Mouse (Mus musculus) cortical plate, adult 2 months (tissue): ENCODE results near the gene Creg1. TPM values are rescaled to one million over a fixed set of nuclear protein-coding genes. Genes with fewer than 3 reads are reported as not detected.

Source experiments
- H3K27ac ChIP-seq: fragments of 200-500 bp; 2 replicates; pipeline ENCODE4 v1.5.1; 2012; ENCODE audit warnings: low read length, control low read depth, inconsistent platforms; ENCODE audit not compliant: insufficient read depth
- H3K4me1 ChIP-seq: fragments of 200-500 bp; 2 replicates; pipeline ENCODE4 v1.6.1; 2011; ENCODE audit warnings: low read length; ENCODE audit not compliant: control insufficient read depth, insufficient read depth
- H3K4me3 ChIP-seq: fragments of 200-500 bp; 2 replicates; pipeline ENCODE4 v1.5.1; 2011; ENCODE audit warnings: mild to moderate bottlenecking, low read length, control low read depth; ENCODE audit not compliant: insufficient read depth
- CTCF ChIP-seq: fragments of 200-500 bp; IDR thresholded peaks from 2 replicates; pipeline ENCODE4 v1.5.1; 2011; ENCODE audit warnings: mild to moderate bottlenecking, control low read depth, low read length; ENCODE audit not compliant: insufficient read depth; ENCODE audit errors: extremely low read depth
- POLR2A ChIP-seq: fragments of 200-500 bp; IDR thresholded peaks from 2 replicates; pipeline ENCODE4 v1.6.1; 2011; ENCODE audit warnings: mild to moderate bottlenecking, low read length, control low read depth; ENCODE audit not compliant: insufficient read depth; ENCODE audit errors: extremely low read depth
- polyA plus RNA-seq: library from polyadenylated mRNA; depleted of rRNA; stranded (reverse); fragments of >200 nt; gene quantifications from 2 replicates; pipeline ENCODE4 v1.2.3, GENCODE M21; 2012; rRNA removed

Creg1 gene
- 31.8 and 35.0 TPM in 2 replicates for polyA plus RNA-seq

DNA sequence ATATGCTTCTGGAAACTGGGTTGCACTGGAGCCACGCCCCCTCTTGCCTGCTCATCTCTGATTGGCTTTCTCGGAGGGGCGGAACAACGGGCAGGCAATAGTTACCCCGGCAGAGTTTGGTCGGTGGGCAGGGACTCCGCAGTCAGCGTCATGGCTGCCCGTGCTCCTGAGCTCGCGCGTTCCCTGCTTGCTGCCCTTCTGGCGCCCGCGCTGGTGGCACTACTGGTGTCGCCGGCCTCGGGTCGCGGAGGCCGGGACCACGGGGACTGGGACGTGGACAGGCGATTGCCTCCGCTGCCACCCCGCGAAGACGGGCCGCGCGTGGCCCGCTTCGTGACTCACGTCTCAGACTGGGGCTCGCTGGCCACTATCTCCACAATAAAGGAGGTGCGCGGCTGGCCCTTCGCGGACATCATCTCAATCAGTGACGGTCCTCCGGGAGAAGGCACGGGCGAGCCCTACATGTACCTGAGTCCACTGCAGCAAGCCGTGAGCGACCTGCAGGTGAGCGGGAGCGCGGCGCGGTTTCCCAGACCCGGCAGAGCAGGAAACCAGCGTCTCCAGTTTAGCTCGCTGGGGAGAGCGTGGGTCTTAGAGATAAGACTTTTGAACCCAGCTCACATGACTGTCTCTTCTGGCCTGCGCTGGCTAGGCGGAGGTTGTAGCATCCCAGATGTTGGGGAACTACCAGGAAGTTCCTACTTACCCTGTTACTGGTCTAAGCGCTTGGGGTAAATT, at the start of gene Creg1:
TSS of gene Creg1 (plus strand) at position 112 of the 738 bp plus-strand sequence.
- H3K4me3 ChIP-seq, result peak within 1 kb of the TSS; percentile 78
- peaks cover 3% of the 10 kb centered on the region; the same call in 1 of the 2 replicates for H3K4me1 ChIP-seq
- TF ChIP-seq CTCF, result no peak
- TF ChIP-seq POLR2A, result peak; percentile 98
- no peak within 1 kb of the TSS for H3K27ac ChIP-seq

DNA sequence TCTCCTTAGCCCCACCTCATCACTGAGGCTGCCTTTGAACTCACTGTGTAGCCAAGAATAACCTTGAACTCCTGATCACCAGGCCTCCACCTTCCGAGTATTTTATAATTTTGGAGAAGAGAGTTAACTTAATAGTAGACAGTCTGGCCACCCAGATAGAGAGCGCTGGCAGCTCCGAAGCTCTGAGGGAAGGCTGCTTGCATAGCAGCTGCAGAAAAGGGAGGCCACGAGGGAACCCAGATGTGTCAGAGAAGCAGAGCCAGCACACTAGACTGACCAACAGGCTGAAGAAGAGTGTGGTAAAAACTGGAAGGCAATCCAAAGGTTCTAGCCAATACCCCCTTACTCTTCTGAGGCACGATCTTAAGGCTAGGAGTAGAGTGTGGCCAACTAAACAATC, 49.7 kb upstream of the Creg1 start:
- no peak overlapping the region for H3K27ac ChIP-seq
- TF ChIP-seq CTCF, result no peak
- no peak for TF ChIP-seq POLR2A
- H3K4me1 ChIP-seq, result no peaks in the 10 kb centered on the region
- H3K4me3 ChIP-seq, result no peak overlapping the region

DNA sequence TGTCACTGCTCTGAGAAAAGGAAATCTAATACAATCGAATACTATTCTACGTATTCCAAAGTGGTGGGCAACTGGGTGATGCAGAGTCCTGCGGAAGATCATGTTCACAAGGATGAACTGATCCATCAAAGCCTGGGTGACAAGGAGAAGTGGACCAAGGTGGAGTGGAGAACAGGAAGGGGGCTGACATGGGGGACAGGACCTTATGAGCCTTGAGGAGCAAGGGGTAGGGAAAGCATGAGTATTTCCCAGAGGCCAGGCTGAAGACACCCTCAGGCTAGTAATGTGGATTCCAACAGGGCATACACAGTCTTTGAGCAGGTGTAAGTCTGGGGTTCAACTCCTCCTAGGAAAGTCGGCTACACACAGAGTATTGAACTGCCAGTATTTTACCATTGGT, 47.1 kb upstream of the Creg1 start:
- no peak overlapping the region for H3K27ac ChIP-seq
- no peak overlapping the region for H3K4me3 ChIP-seq
- H3K4me1 ChIP-seq, result no peaks in the 10 kb centered on the region
- TF ChIP-seq CTCF (no peak), POLR2A (no peak)

DNA sequence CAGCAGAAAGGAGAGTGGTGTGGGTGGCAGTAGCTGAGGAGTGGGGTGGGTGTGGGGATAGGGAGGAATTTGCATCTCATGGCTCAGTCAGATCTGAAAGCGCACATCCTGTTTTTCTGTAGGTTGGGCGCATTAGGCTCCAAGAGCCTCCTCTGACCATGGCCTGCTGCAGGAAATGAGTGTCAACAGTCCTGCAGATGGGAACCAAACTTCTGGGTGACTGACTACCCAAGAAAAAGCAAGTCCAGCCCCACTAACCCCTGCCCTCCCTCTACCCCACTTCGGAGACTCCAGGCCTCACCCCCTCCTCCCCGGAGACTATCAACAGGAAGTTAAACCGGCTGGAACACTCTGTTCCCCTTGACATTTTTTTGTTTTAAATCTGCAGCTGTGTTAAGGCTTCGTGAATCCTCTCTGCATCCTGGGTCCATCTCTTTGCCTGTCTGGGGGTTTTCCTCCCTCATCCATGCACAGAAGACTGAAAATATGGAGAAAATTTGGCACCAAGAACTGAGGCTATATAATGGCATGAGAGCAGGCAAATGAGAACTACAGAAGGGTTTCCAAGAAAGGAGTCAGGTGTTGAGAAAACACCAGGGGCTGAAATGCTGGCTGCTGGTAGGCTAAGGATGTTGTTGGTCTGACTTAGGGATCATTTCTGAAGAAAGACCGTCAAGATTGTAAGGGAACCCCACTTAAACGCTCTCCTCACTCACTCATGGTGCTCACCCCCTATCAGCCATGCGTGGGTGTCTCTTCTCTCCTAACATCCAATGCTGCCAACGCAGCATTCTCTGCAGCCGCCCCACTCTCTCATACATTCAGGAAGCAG, 45.6 kb upstream of the Creg1 start:
- Histone ChIP-seq H3K27ac (peak overlapping the region; percentile 69; the same call in 1 of the 2 replicates), H3K4me1 (no peaks in the 10 kb centered on the region), H3K4me3 (no peak overlapping the region)
- no peak for TF ChIP-seq CTCF
- TF ChIP-seq POLR2A, result no peak

DNA sequence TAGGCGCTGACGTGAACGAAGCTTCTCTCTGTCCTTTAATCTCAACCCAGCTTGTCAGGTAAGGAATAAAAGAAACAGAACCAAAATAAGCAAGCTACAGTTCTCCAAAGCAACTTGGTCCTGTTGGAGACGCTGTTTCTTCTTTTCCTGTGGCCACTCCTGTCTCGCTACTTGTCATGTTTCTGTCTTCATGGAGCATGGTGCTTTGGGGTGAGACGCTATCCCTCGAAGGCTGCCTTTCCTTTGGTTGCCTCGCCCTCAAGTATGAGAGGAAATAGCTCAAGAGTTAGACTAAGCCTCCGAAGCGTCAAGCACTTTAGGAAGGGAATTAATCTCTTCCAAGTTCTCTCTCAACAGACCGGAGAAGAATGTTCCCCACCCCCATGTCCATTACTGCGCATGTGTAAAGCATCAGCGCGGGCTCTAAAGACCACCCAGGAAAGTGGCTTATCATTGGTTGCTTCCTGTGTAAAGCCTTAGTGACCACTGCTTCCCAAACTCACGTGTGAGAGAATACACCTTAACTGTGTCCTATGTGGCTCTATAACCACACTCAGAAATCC, 44.9 kb upstream of the Creg1 start:
- H3K4me1 ChIP-seq, result no peaks in the 10 kb centered on the region

DNA sequence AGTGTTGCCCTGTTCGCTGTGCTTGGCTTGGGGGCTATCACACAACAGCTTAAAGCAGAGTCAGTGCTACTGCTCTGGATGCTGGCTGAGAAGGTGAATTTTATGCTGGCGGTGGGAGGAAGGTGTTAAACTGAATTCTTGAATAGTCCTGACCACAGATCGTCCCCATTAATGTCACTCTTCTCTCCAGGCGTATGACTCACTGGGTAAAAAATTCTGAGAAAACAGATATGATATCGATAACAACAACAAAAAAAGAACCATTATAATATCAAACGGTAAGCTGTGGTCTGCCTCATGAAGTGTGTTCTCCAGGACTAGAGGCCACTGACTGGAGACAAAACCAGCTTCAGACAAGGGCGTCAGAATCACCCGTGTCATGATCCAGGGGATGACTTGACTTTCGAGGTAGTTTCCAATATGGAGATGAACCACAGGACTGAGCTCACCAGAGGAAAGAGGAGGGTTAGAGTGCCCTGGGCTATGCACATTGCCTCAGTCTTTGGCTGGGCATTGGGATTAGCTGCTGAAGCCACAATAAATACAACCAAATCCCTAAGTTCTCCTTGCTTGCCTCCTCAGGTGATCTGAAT, 40.9 kb upstream of the Creg1 start:
- TF ChIP-seq POLR2A (no peak), CTCF (no peak)
- no peaks in the 10 kb centered on the region for H3K4me1 ChIP-seq

More for the DNA sequence above, 44.9 kb upstream of the Creg1 start:
- H3K4me3 ChIP-seq, result no peak overlapping the region
- TF ChIP-seq POLR2A, result no peak
- TF ChIP-seq CTCF, result no peak
- H3K27ac ChIP-seq, result 0 out of 2 replicates have a peak overlapping the region, but pooled peaks have one; percentile 69

DNA sequence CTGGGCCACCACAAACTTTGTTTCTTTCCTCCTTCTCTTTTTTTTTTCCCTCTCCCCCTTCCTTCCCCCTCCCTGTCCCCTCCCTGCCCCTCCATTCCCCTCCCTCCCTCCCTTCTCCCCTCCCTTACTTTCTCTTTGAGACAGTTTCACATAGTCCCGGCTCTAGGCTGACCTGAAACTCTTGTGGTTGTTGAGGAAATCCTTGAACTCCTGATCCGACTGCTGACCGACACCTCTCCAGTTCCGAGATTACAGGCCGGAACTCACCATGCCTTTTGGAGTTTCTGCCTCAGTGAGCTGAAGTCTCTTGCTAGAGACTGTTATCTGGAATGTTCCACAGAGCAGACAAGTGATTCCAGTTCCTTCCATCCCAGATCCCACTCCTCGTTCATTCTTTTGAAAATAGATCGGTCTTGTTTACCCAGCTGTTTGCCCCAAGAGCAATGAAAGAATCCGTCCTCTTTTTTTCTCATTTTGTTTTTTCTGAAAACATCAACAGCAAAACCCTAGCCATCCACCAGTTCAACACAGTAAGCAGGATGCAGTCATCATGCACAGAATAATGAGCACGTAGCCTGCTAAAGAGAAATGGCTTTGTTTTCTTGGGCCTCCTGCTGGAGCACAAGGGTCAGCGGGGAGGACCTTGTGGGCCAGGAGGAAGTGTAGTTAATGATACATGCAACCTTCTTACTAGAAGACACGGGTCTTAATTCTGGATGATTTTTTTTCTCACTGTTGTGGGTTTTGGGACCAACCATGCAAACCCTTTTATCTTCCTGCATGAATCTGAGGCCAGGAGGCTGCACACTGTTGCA, 39.1 kb upstream of the Creg1 start:
- Histone ChIP-seq H3K4me1 (no peaks in the 10 kb centered on the region), H3K4me3 (no peak overlapping the region), H3K27ac (no peak overlapping the region)
- TF ChIP-seq POLR2A, result no peak
- TF ChIP-seq CTCF, result no peak

More for the DNA sequence above, 40.9 kb upstream of the Creg1 start:
- H3K4me3 ChIP-seq, result no peak overlapping the region
- H3K27ac ChIP-seq, result no peak overlapping the region

DNA sequence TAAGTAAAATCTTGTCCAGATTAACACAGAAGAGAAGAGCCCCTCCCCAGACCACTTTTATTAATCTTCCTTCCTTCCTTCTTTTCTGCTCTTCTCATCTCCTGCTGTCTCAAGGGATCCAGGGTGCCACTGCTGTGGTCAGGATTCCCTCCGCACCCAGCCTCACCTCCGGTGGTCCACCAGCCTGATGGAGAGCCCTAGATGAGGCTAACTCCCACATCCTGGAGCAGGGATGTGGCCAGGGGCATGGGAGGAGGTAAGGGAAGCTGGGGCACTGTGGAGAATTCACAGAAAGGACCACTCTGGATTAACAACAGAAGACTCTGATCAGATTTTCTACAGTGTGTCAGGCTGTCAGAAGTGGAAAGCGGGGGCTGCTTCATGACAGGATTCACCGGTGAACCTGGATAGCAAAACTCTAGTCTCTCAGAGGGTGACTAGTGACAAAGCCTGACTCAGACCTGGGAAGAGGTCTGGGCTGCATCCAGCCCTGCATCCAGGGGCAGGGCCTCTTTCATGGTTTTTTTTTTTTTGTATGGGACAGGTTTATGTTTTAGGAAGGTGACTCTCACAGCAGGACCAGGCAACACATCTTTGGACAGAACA, 38.4 kb upstream of the Creg1 start:
- Histone ChIP-seq H3K27ac (no peak overlapping the region), H3K4me3 (no peak overlapping the region), H3K4me1 (no peaks in the 10 kb centered on the region)
- TF ChIP-seq CTCF (no peak), POLR2A (no peak)
